Mouse (Mus musculus) embryonic facial prominence, embryonic 12.5 days (tissue): ENCODE data around the gene Ccdc90b. TPM values are rescaled to one million over a fixed set of nuclear protein-coding genes. Genes with fewer than 3 reads are reported as not detected.

Experiments
- ATAC-seq: fragments of 200-750 bp; cut with Nextera tagmentation; 2 replicates; pipeline ENCODE4 v1.8.0; 2017; ENCODE audit not compliant: insufficient number of reproducible peaks, insufficient read depth, low FRiP score, low TSS enrichment
- H3K27ac ChIP-seq: fragments of 300-500 bp; sonication (generic); 2 replicates; pipeline ENCODE4 v1.5.1; 2016; ENCODE audit warnings: mild to moderate bottlenecking
- H3K27me3 ChIP-seq: fragments of 300-500 bp; sonication (generic); 2 replicates; pipeline ENCODE4 v1.6.1; 2016; ENCODE audit warnings: mild to moderate bottlenecking, moderate library complexity
- H3K36me3 ChIP-seq: fragments of 300-500 bp; sonication (generic); 2 replicates; pipeline ENCODE4 v1.6.1; 2016; ENCODE audit warnings: mild to moderate bottlenecking
- H3K4me1 ChIP-seq: fragments of 300-500 bp; sonication (generic); 2 replicates; pipeline ENCODE4 v1.6.1; 2016
- H3K4me2 ChIP-seq: fragments of 300-500 bp; sonication (generic); replicated peaks from 2 replicates; pipeline ENCODE4 v1.6.1; 2016; ENCODE audit warnings: mild to moderate bottlenecking, moderate library complexity
- H3K4me3 ChIP-seq: fragments of 300-500 bp; sonication (generic); 2 replicates; pipeline ENCODE4 v1.5.1; 2016; ENCODE audit warnings: mild to moderate bottlenecking
- H3K9ac ChIP-seq: fragments of 300-500 bp; sonication (generic); 2 replicates; pipeline ENCODE4 v1.6.1; 2016; ENCODE audit warnings: mild to moderate bottlenecking, moderate library complexity
- H3K9me3 ChIP-seq: fragments of 300-500 bp; sonication (generic); 2 replicates; pipeline ENCODE4 v1.6.1; 2016; ENCODE audit warnings: mild to moderate bottlenecking, moderate library complexity
- WGBS: fragments of 180-500 bp; shearing (Covaris S2); methylation state at CpG from one replicate; pipeline ENCODE4 v1.1.7; 2016; 5-methylcytosine and 5-hydroxymethylcytosine counted together
- polyA plus RNA-seq: library from polyadenylated mRNA; unstranded; fragments of >200 nt; fragmentation: Nextera tagmentation; extraction: Ambion mirVana; gene quantifications from 2 replicates; pipeline ENCODE4 v1.2.1, GENCODE M21; 2016

Ccdc90b gene
- polyA plus RNA-seq, 1 experiment from 2014 or later: 59.3 TPM

DNA sequence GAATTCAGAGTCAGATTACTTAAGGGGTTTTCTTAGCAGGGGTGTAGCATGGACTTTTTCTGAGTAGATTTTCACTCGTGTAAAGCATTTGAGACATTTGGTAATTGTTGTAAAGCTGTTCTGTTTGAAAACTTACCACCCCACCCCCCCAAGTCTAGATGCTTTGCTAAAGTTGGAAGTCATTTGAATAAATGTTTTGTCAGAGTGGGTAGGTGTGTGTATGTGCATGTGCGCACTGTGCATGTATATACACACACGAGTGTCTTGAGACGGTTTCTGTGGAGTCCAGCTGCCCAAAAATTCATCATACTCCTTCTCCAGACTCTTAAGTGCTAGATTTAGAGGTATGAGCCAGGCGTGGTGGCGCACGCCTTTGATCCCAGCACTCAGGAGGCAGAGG, 22.6 kb downstream of the Ccdc90b start:
- no peak for ATAC-seq
- H3K4me3 ChIP-seq: no peak overlapping the region
- H3K27ac ChIP-seq: no peak overlapping the region
- H3K4me2 ChIP-seq: no peak overlapping the region
- no peaks in the 10 kb centered on the region for H3K4me1 ChIP-seq
- no peaks in the 10 kb centered on the region for H3K27me3 ChIP-seq
- no peak overlapping the region for H3K9ac ChIP-seq
- H3K36me3 ChIP-seq: peaks cover 6% of the 10 kb centered on the region; the same call in 1 of the 2 replicates
- WGBS: 86% methylated on average over 7 of the region's 7 CpGs
- H3K9me3 ChIP-seq: no peaks in the 10 kb centered on the region

DNA sequence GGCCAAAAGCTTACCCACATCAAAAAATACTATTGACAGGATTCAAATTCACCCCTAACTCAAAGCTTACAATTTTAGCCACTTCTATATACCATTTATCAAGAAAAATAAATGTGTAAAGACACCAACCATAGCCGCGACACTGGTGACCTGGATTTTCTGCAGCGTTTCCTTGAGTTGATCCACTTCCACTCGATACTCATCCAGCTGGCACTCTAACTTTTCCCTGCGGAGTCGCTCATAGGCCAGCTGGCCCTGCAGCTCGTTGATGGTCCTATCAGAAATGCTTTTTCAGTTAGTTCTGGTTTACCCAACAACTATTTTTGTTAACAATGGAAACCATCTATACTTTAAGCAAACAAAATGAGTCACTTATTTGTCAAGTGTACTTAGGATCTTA, 29.0 kb downstream of the Ccdc90b start:
- Histone ChIP-seq H3K36me3 (no peaks in the 10 kb centered on the region), H3K9me3 (no peaks in the 10 kb centered on the region), H3K4me3 (no peak overlapping the region), H3K4me2 (no peak overlapping the region), H3K27ac (no peak overlapping the region), H3K27me3 (no peaks in the 10 kb centered on the region), H3K4me1 (no peaks in the 10 kb centered on the region), H3K9ac (no peak overlapping the region)
- WGBS: 83% methylated on average over 7 of the region's 7 CpGs
- no peak for ATAC-seq

DNA sequence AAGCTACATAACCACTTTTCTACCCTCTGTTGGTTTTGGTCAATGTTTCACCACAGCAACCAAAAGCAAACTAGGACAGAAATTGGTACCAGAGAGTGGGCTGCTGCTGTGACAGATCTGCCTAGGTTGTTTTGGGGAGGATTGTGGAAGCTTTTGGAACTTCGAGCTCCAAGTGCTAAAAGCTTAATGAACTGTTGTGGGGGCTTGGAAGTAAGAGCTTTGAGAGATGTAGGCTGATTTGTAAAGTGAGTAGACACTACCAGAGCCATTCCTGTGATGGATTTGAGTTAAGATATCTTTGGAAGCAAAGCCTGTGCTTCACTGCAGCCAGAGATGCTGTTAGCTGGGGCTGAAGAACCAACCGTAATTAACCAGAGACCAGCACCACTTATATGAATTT, 29.9 kb downstream of the Ccdc90b start:
- Histone ChIP-seq H3K27me3 (no peaks in the 10 kb centered on the region), H3K4me3 (no peak overlapping the region), H3K4me2 (no peak overlapping the region), H3K36me3 (no peaks in the 10 kb centered on the region), H3K4me1 (no peaks in the 10 kb centered on the region), H3K27ac (no peak overlapping the region), H3K9me3 (no peaks in the 10 kb centered on the region), H3K9ac (no peak overlapping the region)
- 88% methylated on average over 2 of the region's 2 CpGs for WGBS
- ATAC-seq: no peak

DNA sequence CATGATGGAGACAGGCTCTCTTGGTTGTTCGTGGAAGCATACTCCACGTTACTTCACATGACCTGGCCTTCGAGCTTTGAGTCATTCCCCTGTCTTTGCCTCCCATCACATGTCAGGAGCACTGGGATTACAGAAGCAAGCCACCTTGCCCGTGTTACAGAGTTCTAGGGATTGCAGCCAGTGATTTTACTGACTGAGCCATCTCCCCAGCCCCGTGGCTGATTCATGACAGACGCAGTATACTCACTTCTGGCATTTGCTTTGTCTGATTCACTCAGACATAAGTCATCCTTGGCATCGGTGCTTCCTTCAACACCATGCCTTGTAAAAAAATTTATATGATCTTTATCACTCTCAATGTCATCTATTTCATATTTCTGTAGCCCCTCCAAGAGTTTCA, 44.0 kb downstream of the Ccdc90b start:
- Histone ChIP-seq H3K4me2 (no peak overlapping the region), H3K9ac (no peak overlapping the region), H3K36me3 (peaks cover 6% of the 10 kb centered on the region; the same call in 1 of the 2 replicates), H3K27me3 (no peaks in the 10 kb centered on the region), H3K9me3 (no peaks in the 10 kb centered on the region), H3K4me3 (no peak overlapping the region), H3K27ac (no peak overlapping the region), H3K4me1 (no peaks in the 10 kb centered on the region)
- 91% methylated on average over 7 of the region's 7 CpGs for WGBS
- ATAC-seq: no peak

DNA sequence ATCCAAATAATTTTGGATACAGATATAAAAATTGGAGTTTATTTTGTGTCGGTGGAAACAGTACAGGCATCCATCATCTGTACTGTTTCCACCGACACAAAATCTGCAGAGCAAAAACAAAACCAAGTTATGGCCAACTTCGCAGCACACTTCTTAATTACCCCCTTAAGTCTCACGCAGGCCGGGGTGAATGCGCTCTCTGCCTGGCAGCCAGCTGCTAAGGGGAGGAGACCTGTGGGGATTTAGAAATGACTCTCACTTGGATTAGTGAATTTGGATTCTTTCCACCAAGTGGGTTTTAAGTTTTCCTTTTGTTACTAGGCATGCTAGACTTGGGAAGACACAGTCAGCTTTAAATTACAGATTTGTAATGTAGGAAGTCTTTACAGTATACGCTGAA, 49.9 kb downstream of the Ccdc90b start:
- 66% methylated on average over 7 of the region's 7 CpGs for WGBS
- ATAC-seq: no peak
- H3K4me3 ChIP-seq: no peak overlapping the region

DNA sequence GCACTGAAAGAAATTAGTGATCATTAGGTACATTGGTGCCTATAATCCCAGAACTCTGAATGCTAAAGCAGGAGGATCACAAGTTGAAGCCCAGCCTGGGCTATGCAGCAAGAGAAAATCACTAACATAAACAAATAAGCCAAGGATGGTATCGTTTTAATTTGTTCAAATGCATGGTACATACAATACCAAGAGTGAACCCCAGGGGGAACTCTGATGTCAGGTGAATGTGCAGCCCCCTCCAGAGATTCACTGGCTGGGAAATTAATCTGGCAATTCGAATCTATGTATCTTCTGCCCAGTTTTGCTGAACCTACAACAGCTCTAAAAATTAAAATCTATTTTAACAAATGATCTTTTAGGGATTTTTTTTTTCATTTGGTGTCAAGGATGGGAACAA, 63.5 kb downstream of the Ccdc90b start:
- H3K4me3 ChIP-seq: no peak overlapping the region
- no peak overlapping the region for H3K4me2 ChIP-seq
- H3K9ac ChIP-seq: no peak overlapping the region
- H3K27ac ChIP-seq: no peak overlapping the region
- 46% methylated on average over 2 of the region's 2 CpGs for WGBS
- H3K27me3 ChIP-seq: no peaks in the 10 kb centered on the region
- no peaks in the 10 kb centered on the region for H3K36me3 ChIP-seq
- ATAC-seq: no peak
- H3K4me1 ChIP-seq: no peaks in the 10 kb centered on the region
- H3K9me3 ChIP-seq: no peaks in the 10 kb centered on the region

More for the DNA sequence above, 49.9 kb downstream of the Ccdc90b start:
- no peaks in the 10 kb centered on the region for H3K27me3 ChIP-seq
- H3K36me3 ChIP-seq: no peaks in the 10 kb centered on the region
- no peaks in the 10 kb centered on the region for H3K9me3 ChIP-seq
- H3K27ac ChIP-seq: no peak overlapping the region
- H3K4me1 ChIP-seq: no peaks in the 10 kb centered on the region
- H3K9ac ChIP-seq: no peak overlapping the region
- H3K4me2 ChIP-seq: no peak overlapping the region

DNA sequence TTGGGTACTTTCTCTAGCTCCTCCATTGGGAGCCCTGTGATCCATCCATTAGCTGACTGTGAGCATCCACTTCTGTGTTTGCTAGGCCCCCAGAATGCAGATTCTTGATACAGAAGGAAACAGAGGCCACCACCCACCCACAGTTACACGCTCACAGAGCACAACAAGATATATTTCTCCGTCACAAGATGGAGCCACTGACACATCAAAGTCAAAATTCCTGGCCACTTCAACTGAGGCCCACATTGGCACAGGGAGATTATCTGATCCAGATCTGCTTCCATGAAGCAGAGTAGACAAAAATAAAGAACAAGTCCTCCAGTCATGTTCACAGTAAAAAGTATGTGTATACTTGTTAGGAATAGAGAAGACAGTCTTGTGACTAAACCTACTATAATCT, 69.2 kb downstream of the Ccdc90b start:
- ATAC-seq: no peak
- no peaks in the 10 kb centered on the region for H3K9me3 ChIP-seq
- no peaks in the 10 kb centered on the region for H3K27me3 ChIP-seq
- H3K4me2 ChIP-seq: no peak overlapping the region
- H3K27ac ChIP-seq: no peak overlapping the region
- no peak overlapping the region for H3K9ac ChIP-seq
- H3K4me3 ChIP-seq: no peak overlapping the region
- no peaks in the 10 kb centered on the region for H3K36me3 ChIP-seq
- WGBS: 40% methylated on average over 2 of the region's 2 CpGs
- no peaks in the 10 kb centered on the region for H3K4me1 ChIP-seq

Other genes starting within 250 kb of the Ccdc90b start
- 9.9 and 11.7 TPM in 2 replicates for gene Ankrd42, start 76.0 kb downstream of the Ccdc90b start, polyA plus RNA-seq
- 32.4 TPM in 2 replicates for gene Pcf11, start 108.8 kb downstream of the Ccdc90b start, polyA plus RNA-seq
- 21.8 and 22.0 TPM in 2 replicates for gene Rab30, start 180.5 kb downstream of the Ccdc90b start, polyA plus RNA-seq